Mouse (Mus musculus) mouse embryonic stem cell (cell line): ENCODE results near the gene 3110040M04Rik.
"Not testable (repeated sequence)": the region's sequence is repeated elsewhere in the genome, so short reads cannot be mapped to it uniquely, and the experiment has no call there.

Experiments used
- in situ Hi-C, 2 experiments: fragments of 300-500 bp; cut with MboI; formaldehyde crosslinking; loops; 1 replicate in 1 of 2; 3 replicates in 1 of 2; pipeline ENCODE4 v1.14.3; 2019 to 2020; ENCODE audit warnings: low sequenced_read_pairs in 2 of 2, low pct_unique_long_range_greater_than_20kb in 1 of 2, mixed read lengths in 1 of 2; ENCODE audit not compliant: unreplicated experiment in 1 of 2

3110040M04Rik gene

GRCm38 (mm10) chr1:151186879-151187424 is 17.0 kb upstream of the 3110040M04Rik start:
- in situ Hi-C loops: not testable (repeated sequence)

- in situ Hi-C loops: no loop called here
Measured at GRCm38 (mm10) chr1:151188469-151188868, 15.5 kb upstream of the 3110040M04Rik start.

GRCm38 (mm10) chr1:151192075-151192474 is 11.8 kb upstream of the 3110040M04Rik start, which contains the start of gene Gm8947:
Gene Gm8947, plus strand, starts transcription at chr1:151192376.
- in situ Hi-C loops: not testable (repeated sequence)

GRCm38 (mm10) chr1:151192739-151193138 is 11.2 kb upstream of the 3110040M04Rik start:
- in situ Hi-C loops: not testable (repeated sequence)

- in situ Hi-C loops: not testable (repeated sequence)
Measured at GRCm38 (mm10) chr1:151195986-151196385, 7.9 kb upstream of the 3110040M04Rik start.

GRCm38 (mm10) chr1:151196690-151197089 is 7.2 kb upstream of the 3110040M04Rik start:
- in situ Hi-C loops: not testable (repeated sequence)

GRCm38 (mm10) chr1:151198120-151198519 is 5.8 kb upstream of the 3110040M04Rik start, which contains the start of gene Gm47995:
Gene Gm47995, plus strand, starts transcription at chr1:151198448.
- in situ Hi-C loops: not testable (repeated sequence)

- in situ Hi-C loops: not testable (repeated sequence)
Measured at GRCm38 (mm10) chr1:151200620-151201019, 3.3 kb upstream of the 3110040M04Rik start.

GRCm38 (mm10) chr1:151202771-151203170 is 1.1 kb upstream of the 3110040M04Rik start:
- in situ Hi-C loops: not testable (repeated sequence)

GRCm38 (mm10) chr1:151208493-151208892 is 4.6 kb downstream of the 3110040M04Rik start:
- in situ Hi-C loops: not testable (repeated sequence)

GRCm38 (mm10) chr1:151208944-151209343 is 5.0 kb downstream of the 3110040M04Rik start:
- in situ Hi-C loops: not testable (repeated sequence)

GRCm38 (mm10) chr1:151209824-151210355 is 6.0 kb downstream of the 3110040M04Rik start, which contains the start of gene Gm47996:
Gene Gm47996, plus strand, starts transcription at chr1:151210131.
- in situ Hi-C loops: not testable (repeated sequence)

- in situ Hi-C loops: not testable (repeated sequence)
Measured at GRCm38 (mm10) chr1:151211666-151212065, 7.7 kb downstream of the 3110040M04Rik start.

GRCm38 (mm10) chr1:151214862-151215261 is 10.9 kb downstream of the 3110040M04Rik start:
- in situ Hi-C loops: no loop called here

- in situ Hi-C loops: no loop called here
Measured at GRCm38 (mm10) chr1:151215985-151216384, 12.1 kb downstream of the 3110040M04Rik start.

- in situ Hi-C loops: no loop called here
Measured at GRCm38 (mm10) chr1:151216417-151216816, 12.5 kb downstream of the 3110040M04Rik start.

- in situ Hi-C loops: no loop called here
Measured at GRCm38 (mm10) chr1:151219045-151219444, 15.1 kb downstream of the 3110040M04Rik start.

- in situ Hi-C loops: no loop called here
Measured at GRCm38 (mm10) chr1:151220098-151220497, 16.2 kb downstream of the 3110040M04Rik start.

- in situ Hi-C loops: no loop called here
Measured at GRCm38 (mm10) chr1:151222561-151223267, 18.8 kb downstream of the 3110040M04Rik start.
